Mouse (Mus musculus) limb, embryonic 11.5 days (tissue): ENCODE measurements around the gene Fcgr1. TPM values are rescaled to one million over a fixed set of nuclear protein-coding genes. Genes with fewer than 3 reads are reported as not detected.
"Not testable (repeated sequence)": the region's sequence is repeated elsewhere in the genome, so short reads cannot be mapped to it uniquely, and the experiment has no call there.

ENCODE experiments used
- ATAC-seq: fragments of 200-750 bp; cut with Nextera tagmentation; 2 replicates; pipeline ENCODE4 v1.8.0; 2017; ENCODE audit warnings: low read depth; ENCODE audit not compliant: insufficient number of reproducible peaks, low FRiP score, low TSS enrichment
- DNase-seq: peaks from one replicate; pipeline ENCODE4 v3.0.0-alpha.2; 2015; ENCODE audit warnings: low spot score
- H3K27ac ChIP-seq: fragments of 300-500 bp; sonication (generic); replicated peaks from 2 replicates; pipeline ENCODE4 v1.5.1; 2014; ENCODE audit warnings: low read depth, mild to moderate bottlenecking, low read length
- H3K27me3 ChIP-seq: fragments of 300-500 bp; sonication (generic); 2 replicates; pipeline ENCODE4 v1.6.1; 2014; ENCODE audit warnings: mild to moderate bottlenecking, low read length, mixed read lengths; ENCODE audit not compliant: control insufficient read depth, insufficient read depth
- H3K36me3 ChIP-seq: fragments of 300-500 bp; sonication (generic); 2 replicates; pipeline ENCODE4 v1.6.1; 2014; ENCODE audit warnings: mild to moderate bottlenecking, low read length, moderate library complexity, mixed read lengths; ENCODE audit not compliant: control insufficient read depth, insufficient read depth
- H3K4me1 ChIP-seq: fragments of 300-500 bp; sonication (generic); 2 replicates; pipeline ENCODE4 v1.6.1; 2014; ENCODE audit warnings: low read length, mixed read lengths; ENCODE audit not compliant: control insufficient read depth, insufficient read depth
- H3K4me2 ChIP-seq: fragments of 300-500 bp; sonication (generic); 2 replicates; pipeline ENCODE4 v1.6.1; 2014; ENCODE audit warnings: low read depth, mild to moderate bottlenecking, moderate library complexity; ENCODE audit not compliant: severe bottlenecking
- H3K4me3 ChIP-seq: fragments of 300-500 bp; sonication (generic); 2 replicates; pipeline ENCODE4 v1.5.1; 2014; ENCODE audit warnings: low read depth, low read length
- H3K9ac ChIP-seq: fragments of 300-500 bp; sonication (generic); 2 replicates; pipeline ENCODE4 v1.6.1; 2014; ENCODE audit warnings: mild to moderate bottlenecking, low read length
- H3K9me3 ChIP-seq: fragments of 300-500 bp; sonication (generic); 2 replicates; pipeline ENCODE4 v1.6.1; 2016; ENCODE audit warnings: low read length; ENCODE audit not compliant: control insufficient read depth
- WGBS: fragments of 180-500 bp; shearing (Covaris S2); extraction: QIAGEN DNeasy Blood & Tissue Kit; methylation state at CpG from one replicate; pipeline ENCODE4 v1.1.7; 2014; 5-methylcytosine and 5-hydroxymethylcytosine counted together
- polyA plus RNA-seq: library from polyadenylated mRNA; unstranded; fragments of >200 nt; fragmentation: Nextera tagmentation; extraction: Ambion mirVana; gene quantifications from 2 replicates; pipeline ENCODE4 v1.2.1, GENCODE M21; 2014

Gene Fcgr1
- polyA plus RNA-seq, 1 experiment from 2014 or later: 0.67 TPM

DNA sequence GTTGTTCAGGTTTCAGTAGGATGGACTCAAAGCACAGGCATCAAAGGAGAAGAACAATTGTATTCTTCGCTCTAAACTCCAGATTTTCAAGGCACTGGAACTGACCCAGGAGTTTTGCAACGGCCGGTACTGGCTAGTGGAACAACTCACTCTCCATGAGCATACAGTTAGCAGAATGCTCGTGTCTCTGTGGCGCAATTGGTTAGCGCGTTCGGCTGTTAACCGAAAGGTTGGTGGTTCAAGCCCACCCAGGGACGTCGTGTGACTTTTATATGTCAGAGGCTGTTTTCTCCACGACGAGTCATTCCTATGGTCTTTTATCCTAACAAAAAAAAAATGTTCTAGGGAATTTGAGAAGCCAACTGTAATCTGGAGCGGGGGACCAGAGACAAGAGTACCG is 28.1 kb upstream of the Fcgr1 start:
- H3K36me3 ChIP-seq: no peaks in the 10 kb centered on the region
- ATAC-seq (no peak), DNase-seq (peak; percentile 45)
- H3K9ac ChIP-seq: no peak overlapping the region
- H3K27me3 ChIP-seq: peaks cover 7% of the 10 kb centered on the region
- no peaks in the 10 kb centered on the region for H3K4me1 ChIP-seq
- no peak overlapping the region for H3K4me3 ChIP-seq
- no peak overlapping the region for H3K4me2 ChIP-seq
- no peak overlapping the region for H3K27ac ChIP-seq
- WGBS: 17% methylated on average over 15 of the region's 15 CpGs
- no peaks in the 10 kb centered on the region for H3K9me3 ChIP-seq

DNA sequence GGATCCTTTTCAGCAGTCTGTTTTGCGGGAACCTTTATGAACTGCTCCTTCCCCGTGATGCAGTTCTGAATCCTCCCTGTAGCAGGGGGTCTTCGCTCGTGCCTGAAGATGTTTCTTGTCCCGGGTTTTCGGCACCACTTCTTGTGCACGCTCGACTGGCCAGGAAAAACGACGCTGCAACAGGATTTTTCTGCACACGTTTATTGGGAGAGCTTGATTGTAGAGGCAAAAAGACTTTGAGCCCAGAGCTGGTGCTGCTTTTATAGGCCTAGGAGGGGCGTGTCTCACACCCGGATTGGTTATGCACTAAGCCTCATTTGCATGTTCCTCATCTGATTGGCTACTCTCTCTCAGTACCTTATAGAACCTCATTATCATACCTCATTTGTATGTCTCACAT is 26.2 kb upstream of the Fcgr1 start:
- not testable (repeated sequence) for H3K9ac ChIP-seq, H3K27me3 ChIP-seq
- WGBS: 96% methylated on average over 11 of the region's 13 CpGs

DNA sequence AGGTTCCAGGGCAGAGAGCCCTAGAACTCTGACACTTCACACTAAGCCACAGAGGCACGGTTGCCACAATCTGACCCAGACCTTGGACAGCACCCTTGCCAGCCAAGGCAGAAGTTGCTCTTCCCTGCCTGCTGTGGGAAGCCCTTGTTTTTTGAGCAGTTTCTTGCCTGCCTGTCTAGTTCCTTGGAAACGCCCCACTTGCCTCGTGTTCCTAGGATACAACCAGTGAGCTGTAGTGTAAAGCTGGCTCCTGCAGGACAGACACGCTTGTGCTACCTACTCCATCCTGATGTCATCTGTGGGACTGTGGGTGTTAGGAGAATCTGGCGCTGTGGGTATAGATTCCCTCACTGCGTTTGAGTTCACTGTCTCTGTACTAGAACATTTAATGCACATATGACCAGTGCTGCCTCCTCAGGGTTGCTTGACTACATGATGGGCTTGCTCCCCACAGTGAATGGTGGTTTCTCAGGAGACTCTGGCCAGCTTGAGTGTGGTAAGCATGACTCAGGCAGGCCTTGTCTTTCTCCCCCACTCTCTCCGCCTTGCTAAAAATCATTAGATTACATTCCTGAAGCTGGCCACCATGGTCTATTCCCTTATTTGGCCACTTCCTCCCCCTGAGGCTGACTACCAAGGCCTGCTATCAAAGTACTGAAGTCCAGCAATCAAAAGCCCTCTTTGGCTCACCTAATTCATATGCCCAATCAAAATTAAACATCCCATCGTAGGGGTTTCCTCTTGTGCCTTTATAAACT is 18.8 kb upstream of the Fcgr1 start:
- DNase-seq (no peak), ATAC-seq (no peak)
- no peak overlapping the region for H3K4me3 ChIP-seq
- H3K27ac ChIP-seq: no peak overlapping the region
- no peaks in the 10 kb centered on the region for H3K27me3 ChIP-seq
- H3K4me2 ChIP-seq: no peak overlapping the region
- no peaks in the 10 kb centered on the region for H3K9me3 ChIP-seq
- no peaks in the 10 kb centered on the region for H3K4me1 ChIP-seq
- no peak overlapping the region for H3K9ac ChIP-seq
- WGBS: 71% methylated on average over 8 of the region's 8 CpGs
- H3K36me3 ChIP-seq: no peaks in the 10 kb centered on the region

More for the DNA sequence above, 26.2 kb upstream of the Fcgr1 start:
- H3K9me3 ChIP-seq, DNase-seq, H3K4me2 ChIP-seq, H3K27ac ChIP-seq, H3K4me3 ChIP-seq, ATAC-seq, H3K4me1 ChIP-seq, H3K36me3 ChIP-seq: not testable (repeated sequence)

DNA sequence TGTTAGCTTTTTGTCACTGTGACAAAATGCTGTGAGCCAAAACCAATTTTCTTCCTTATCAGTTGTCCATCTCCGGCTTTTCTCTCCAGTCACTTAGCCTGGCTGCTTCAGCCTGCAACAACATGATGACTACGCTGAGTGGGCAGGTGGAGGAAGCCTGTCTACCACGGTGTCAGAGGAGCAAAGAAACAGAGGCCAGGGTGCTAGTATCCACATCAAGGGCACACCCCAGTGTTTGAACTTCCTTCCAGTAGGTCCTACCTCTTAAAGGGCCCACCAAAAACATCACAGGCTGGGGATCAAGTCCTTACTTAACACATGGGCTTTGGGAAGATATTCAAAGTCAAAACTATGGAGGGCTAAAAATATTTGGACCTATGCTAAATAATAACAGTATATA is 15.7 kb upstream of the Fcgr1 start:
- Histone ChIP-seq H3K9ac (no peak overlapping the region), H3K36me3 (no peaks in the 10 kb centered on the region), H3K4me1 (no peaks in the 10 kb centered on the region), H3K27me3 (no peaks in the 10 kb centered on the region), H3K4me2 (no peak overlapping the region), H3K9me3 (no peaks in the 10 kb centered on the region), H3K4me3 (no peak overlapping the region), H3K27ac (no peak overlapping the region)
- ATAC-seq: no peak
- DNase-seq: no peak
- WGBS: 61% methylated on average over 3 of the region's 3 CpGs

DNA sequence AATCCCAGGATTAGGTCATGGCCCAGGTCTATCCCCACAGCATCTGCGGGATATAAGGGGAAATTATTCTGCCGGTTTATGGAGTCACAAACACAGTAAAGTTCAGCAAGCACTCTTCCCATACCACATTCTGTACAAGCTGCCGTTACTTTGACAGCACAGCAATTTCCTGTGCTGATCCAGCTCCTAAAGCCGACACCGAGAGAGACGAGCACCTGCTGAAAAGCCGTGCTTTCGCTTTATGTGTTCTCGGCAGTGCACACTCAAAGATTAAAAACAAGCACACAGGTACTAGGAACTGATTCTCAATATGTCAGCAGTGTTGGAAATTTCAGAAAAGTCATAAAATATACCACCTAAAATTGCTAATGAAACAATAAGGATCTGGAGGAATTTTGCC is 12.7 kb upstream of the Fcgr1 start:
- H3K9ac ChIP-seq: no peak overlapping the region
- DNase-seq: no peak
- H3K4me1 ChIP-seq: no peaks in the 10 kb centered on the region
- H3K4me3 ChIP-seq: no peak overlapping the region
- 67% methylated on average over 9 of the region's 9 CpGs for WGBS
- ATAC-seq: no peak
- no peak overlapping the region for H3K4me2 ChIP-seq
- H3K27me3 ChIP-seq: no peaks in the 10 kb centered on the region
- H3K36me3 ChIP-seq: no peaks in the 10 kb centered on the region
- no peaks in the 10 kb centered on the region for H3K9me3 ChIP-seq
- H3K27ac ChIP-seq: no peak overlapping the region

DNA sequence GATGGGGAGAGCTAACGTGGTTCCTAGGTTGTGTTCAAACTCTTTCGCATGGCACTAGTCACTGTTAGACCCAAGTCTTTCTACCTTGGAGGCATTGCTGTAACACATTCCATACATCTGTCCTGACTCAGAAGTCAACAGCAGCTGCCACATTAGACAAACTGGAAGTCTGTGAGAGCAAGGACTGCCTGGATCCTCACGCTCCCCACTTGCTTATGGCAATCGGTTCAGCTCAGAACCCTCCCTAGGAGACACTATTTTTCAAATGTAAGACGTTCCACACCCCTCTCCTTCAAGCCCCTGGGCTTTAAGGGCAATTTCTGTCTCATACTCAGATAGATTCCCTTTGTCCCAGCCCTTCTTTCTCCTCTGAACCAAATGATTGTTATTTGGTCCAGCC is 8.3 kb upstream of the Fcgr1 start:
- Histone ChIP-seq H3K4me3 (no peak overlapping the region), H3K9ac (no peak overlapping the region), H3K9me3 (no peaks in the 10 kb centered on the region), H3K27ac (no peak overlapping the region), H3K4me1 (no peaks in the 10 kb centered on the region), H3K27me3 (no peaks in the 10 kb centered on the region), H3K4me2 (no peak overlapping the region), H3K36me3 (no peaks in the 10 kb centered on the region)
- ATAC-seq (no peak), DNase-seq (no peak)
- 86% methylated on average over 5 of the region's 5 CpGs for WGBS

DNA sequence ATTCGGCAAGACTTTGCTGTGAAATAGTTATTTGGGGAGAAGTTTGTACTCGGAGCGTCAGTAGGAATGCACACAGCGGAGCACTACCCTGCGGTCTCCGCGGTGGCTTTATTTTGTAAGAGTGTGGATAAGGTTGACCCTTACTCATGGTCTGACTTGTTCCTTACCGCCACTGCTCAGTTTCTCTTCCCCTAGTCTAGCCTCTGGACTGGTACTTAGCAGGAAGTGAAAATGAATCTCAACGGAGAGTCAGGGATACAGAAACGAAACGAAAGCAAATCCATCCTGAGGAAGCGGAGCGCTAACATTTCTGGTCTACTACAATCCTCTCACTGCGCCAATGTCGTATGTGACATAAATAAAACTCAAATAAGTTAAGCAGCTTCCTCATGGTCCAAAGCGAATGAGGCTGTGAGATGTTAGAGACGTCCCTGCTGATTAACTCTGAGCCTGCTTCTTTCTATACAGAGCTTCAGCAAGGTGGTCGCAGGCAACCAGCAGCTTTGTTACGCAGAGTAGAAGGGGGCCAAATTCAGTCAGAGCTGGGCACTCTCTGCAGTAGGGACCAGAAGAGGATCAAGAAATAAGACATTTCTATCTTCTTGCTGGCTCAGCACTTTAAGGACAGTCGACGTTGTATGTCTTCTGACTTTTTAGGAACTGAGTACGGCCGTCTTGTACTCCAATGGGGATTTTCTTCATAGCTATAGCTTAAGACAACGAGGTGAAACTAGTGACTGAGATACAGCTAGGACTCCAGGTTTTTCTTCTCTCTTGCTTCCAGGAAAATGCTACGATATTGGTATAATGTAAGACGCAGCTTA is 7.1 kb upstream of the Fcgr1 start:
- Histone ChIP-seq H3K27ac (no peak overlapping the region), H3K4me1 (no peaks in the 10 kb centered on the region), H3K36me3 (no peaks in the 10 kb centered on the region), H3K9me3 (no peaks in the 10 kb centered on the region), H3K27me3 (no peaks in the 10 kb centered on the region), H3K9ac (no peak overlapping the region), H3K4me3 (no peak overlapping the region), H3K4me2 (no peak overlapping the region)
- DNase-seq (no peak), ATAC-seq (no peak)
- 73% methylated on average over 26 of the region's 26 CpGs for WGBS

DNA sequence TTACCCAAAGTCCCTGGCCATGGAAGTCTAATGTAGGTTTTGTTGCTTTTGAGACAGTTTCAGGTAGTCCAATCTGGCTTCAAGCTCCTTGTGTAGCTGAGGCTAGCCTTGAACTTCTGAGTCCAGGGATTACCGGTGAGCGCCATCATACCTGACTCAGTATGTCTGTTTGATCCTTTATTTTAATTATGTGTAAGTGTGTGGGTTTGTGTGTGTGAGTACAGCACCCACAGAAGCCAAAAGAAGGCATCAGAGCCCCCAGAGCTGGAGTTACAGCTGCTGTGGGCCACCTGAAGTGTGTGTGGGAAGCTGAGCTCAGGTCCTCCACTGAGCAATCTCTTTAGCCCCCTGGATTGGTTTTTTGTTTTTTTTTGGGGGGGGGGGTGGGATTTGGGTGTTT is 5.8 kb upstream of the Fcgr1 start:
- WGBS: 98% methylated on average over 2 of the region's 2 CpGs
- no peak for ATAC-seq
- Histone ChIP-seq H3K4me3 (no peak overlapping the region), H3K36me3 (no peaks in the 10 kb centered on the region), H3K4me1 (no peaks in the 10 kb centered on the region), H3K4me2 (no peak overlapping the region), H3K27me3 (no peaks in the 10 kb centered on the region), H3K27ac (no peak overlapping the region), H3K9ac (no peak overlapping the region), H3K9me3 (no peaks in the 10 kb centered on the region)
- peak; percentile 12 for DNase-seq
